Mouse (Mus musculus) 3134 (cell line): ENCODE measurements around the gene Olfr467.
"Not testable (repeated sequence)": the region's sequence is repeated elsewhere in the genome, so short reads cannot be mapped to it uniquely, and the experiment has no call there.

Source experiments
- DNase-seq: peaks from one replicate; pipeline ENCODE4 v3.0.0-alpha.2; 2011; ENCODE audit warnings: low spot score; ENCODE audit not compliant: insufficient read length; ENCODE audit errors: extremely low read depth

Olfr467 gene

DNA sequence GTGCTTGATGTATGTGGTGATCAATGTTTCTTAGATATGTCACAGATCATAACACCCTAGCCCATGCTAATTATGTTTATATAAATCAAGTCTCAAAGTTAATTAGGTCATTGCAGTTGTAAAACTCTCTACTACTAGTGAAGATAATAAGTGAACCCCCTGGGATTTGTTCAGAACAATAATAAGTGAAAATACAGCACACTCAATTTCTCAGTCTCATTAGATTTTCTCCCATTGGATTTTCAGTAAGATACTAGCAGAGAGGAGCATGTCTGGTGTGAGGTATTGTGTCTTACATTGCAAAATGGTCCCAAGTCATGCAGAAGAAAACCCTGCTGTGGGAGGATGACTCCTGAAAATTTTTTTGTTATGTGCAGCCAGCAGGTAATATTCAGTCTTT lies at the start of gene Olfr467:
TSS of gene Olfr467 (plus strand) at position 301 of the 400 bp plus-strand sequence.
- no peak for DNase-seq

DNA sequence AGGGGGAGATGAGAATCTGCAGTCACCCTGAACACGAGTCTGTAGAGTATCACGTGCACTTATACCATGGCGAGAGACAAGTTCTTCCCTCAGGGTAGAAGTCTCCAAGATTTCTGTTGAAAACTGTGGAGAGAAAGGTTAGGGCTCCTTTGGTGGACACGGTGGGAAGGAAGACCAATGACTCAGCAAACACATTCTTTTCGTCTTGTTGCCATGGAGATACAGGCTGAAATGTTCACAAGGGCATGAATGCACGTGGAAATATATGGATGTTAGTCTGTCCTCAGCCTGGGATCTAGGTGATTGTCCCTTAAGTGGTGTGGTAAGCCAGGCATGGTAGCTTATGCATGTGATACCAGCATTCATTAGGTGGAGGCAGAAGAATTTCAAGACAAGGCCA lies 41.3 kb upstream of the Olfr467 start:
- no peak for DNase-seq

DNA sequence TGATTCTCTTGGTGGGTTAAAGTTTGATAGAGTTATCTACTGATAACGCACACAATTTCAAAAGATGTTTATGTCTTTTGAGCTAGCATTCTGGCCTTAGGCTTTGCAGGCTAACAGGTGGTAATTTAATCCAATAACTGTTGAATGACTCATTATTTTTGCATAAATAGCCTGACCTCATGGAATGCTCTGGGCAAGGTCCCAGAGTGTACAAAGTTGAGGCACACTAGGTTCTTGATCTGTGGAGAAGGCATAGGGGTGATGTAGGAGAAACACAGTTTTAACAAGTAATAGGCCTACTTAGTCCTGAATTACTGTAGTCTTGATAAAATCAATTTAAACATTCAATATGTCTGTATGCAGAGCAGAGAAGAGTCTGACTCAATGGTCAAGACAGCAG lies 33.8 kb upstream of the Olfr467 start:
- DNase-seq = no peak

DNA sequence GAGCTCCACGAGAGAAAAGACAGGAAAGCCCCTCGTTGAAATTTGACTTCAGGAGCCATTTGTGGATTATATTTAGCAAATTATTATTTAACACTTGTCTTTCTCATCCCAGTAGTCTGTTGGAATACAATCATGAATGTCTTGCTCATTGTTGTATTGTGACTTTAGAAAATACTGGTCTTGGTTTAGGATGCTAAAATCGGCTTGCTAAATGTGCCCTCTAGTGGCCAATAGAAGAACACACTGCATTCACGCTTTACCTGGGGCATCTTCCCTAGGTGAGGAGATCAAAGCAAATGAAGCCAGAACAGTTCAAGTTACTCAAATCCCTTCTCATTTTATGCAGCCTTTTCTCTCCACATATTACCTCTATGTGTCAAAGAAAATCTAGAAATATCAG lies 32.5 kb upstream of the Olfr467 start:
- no peak for DNase-seq

DNA sequence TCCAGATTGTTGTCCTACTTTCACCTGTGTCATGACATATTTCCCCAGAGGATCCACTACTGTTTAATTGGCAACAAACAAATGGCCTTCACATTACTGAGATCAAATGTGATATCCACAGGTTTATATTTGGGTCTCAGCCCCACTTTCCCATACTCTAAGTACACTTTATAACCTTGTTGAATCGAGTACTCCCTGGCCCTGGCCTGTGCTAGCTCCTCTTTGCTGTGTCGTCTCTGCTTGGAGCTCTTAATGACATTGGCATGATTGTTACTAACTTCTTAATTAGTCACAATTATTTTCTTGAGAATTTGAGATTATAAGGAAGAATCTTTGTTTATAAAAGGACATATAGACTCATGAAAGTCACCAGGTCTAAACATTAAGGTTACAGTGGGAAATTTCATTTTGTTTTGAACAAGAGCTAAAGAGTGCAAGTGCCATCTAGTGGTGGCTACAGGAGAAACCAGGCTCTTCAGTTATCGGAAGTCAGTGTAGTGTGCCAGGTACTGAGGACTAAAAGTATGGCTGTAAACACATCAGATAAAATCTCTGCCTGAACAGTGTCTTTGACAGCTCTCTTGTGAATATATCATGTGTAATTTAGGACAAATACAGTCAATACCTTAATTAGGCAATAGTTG lies 24.0 kb upstream of the Olfr467 start:
- no peak for DNase-seq

DNA sequence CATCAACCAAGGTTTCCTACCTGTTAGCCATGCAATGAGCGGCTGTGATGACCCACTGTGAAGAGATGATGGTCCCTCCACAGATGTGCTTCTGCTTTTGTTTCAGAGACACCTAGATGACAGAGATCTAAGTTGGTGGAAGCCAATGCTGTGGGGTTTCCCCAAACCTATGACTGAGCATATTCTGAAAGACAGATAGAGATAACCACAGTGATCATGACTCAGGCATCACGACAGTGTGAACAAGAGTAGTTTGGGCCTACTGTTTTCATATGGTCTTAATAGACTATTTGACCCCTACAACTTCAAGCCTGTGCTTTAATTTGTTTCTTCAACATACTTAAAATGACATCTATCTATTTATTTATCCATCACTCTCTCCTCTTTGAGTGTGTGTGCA lies 15.6 kb upstream of the Olfr467 start:
- no peak for DNase-seq

DNA sequence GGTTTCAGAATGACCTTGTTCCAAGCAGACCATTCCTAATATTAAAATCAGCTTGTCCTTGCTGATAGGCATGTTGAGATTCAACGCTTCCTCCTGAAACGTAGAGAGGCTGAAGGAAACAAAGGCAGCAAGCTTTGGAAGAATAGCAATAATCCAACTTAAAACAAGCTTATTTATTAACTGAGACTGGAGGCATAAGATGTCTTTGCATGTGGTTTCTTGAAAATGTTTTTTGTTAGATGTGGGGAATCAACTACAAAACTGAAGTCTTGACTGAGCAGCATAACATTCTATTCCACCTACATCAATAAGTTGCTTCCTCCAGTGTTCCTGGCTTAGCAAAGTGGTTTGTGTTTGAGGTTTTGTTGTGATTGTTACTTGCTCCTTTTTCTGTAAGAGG lies 11.0 kb upstream of the Olfr467 start, which contains the start of gene Ovch2:
TSS of gene Ovch2 (minus strand) at position 101 of the 400 bp plus-strand sequence.
- DNase-seq = no peak

DNA sequence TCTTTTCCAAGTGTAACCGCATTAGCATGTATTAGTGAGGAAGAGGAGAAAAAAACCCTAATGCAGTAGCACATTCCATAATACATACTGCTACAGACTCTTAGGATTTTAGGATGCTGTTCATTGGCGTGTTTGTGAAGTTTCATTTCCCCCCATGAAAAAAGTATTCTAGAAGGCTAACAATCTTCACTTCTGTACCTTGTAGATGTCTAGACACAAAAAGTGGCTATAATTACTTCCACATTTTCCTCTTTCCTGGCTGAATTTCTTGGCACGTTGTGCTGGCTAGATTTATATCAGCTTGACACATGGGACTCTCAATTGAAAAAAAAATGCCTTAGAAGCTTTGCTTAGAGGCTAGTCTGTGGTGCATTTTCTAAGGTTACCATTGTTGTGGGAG lies 9.9 kb upstream of the Olfr467 start:
- DNase-seq = no peak

DNA sequence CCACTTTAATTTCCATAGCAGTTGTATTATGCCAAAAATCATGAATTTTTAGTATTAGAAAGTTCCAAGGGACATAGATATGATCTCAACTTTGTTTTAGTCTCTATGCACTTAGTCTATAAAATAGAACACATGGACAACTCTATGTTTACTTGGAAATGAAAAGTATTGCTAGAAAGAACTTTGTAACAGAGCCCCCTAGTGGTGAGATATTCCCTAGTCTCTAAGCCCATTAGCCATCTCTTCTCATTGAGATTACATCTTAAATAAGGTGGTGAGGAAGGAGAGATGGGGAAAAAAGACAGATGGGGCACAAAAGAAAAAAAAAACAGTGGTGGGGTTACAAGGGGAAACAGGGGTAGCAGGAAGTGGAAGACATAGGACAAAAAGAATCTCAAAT lies 7.4 kb downstream of the Olfr467 start:
- DNase-seq = no peak

DNA sequence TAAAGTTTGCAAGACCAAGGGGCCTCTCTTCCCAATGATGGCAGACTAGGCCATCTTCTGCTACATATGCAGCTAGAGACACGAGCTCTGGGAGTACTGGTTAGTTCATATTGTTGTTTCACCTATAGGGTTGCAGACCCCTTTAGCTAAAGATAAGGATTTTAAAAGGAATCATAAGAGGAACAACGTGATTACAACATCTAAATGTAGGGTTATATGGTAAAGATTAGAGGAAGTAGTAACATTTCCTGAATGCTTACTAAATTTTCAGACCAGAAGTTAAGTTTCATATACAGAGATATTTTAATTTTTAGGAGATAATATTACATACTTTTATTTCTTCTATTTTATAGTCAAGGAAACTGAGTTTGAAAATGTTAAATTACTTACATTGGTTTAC lies 11.8 kb downstream of the Olfr467 start:
- not testable (repeated sequence) for DNase-seq

DNA sequence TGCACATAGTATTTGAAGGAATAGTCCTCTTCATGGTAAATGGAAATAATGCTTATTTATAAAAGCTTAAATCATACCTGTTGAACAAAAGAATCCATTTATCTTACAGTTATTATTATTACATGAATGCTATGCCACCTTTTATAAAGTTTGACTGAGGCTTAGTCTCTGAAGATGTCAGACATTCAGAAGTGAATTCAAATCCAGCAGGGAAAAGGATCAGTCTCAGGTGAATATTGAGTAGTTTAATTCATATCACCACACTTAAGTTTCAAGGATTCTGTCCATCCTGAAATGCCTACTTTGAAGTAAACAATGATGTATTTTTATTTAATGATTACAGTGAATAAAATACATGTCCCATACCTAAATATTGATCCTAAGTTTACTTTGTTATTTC lies 13.4 kb downstream of the Olfr467 start, which contains the start of gene Olfr469:
TSS of gene Olfr469 (minus strand) at position 101 of the 400 bp plus-strand sequence.
- DNase-seq = not testable (repeated sequence)

DNA sequence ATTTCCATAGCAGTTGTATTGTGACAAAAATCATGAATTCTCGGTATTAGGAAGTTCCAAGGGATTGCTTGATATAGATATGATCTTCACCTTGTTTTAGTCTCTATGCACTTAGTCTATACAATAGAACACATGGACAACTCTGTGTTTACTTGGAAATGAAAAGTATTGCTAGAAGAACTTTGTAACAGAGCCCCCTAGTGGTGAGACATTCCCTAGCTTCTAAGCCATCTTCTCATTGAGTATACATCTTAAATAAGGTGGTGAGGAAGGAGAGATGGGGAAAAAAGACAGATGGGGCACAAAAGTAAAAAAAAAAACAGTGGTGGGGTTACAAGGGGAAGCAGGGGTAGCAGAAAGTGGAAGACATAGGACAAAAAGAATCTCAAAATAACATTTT lies 29.7 kb downstream of the Olfr467 start:
- DNase-seq = no peak

DNA sequence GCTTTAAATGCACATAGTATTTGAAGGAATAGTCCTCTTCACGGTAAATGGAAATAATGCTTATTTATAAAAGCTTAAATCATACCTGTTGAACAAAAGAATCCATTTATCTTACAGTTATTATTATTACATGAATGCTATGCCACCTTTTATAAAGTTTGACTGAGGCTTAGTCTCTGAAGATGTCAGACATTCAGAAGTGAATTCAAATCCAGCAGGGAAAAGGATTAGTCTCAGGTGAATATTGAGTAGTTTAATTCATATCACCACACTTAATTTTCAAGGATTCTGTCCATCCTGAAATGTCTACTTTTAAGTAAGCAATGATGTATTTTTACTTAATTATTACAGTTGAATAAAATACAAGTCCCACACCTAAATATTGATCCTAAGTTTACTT lies 35.3 kb downstream of the Olfr467 start, which contains the start of gene Olfr470:
TSS of gene Olfr470 (minus strand) at position 101 of the 400 bp plus-strand sequence.
- not testable (repeated sequence) for DNase-seq
